Mouse (Mus musculus) left cerebral cortex, postnatal 14 days (tissue): ENCODE data around the gene Ogfod2. TPM values are rescaled to one million over a fixed set of nuclear protein-coding genes. Genes with fewer than 3 reads are reported as not detected.

Experiments
- DNase-seq, 2 experiments: peaks; one replicate each; pipeline ENCODE4 v3.0.0; 2021 to 2022; ENCODE audit warnings: low spot score in 2 of 2, mixed read lengths in 1 of 2
- intact Hi-C: fragments of 180-260 bp; cut with DNase I; formaldehyde crosslinking; loops from one replicate; pipeline ENCODE4 v1.15.1; 2025
- long read RNA-seq, 2 experiments: library from polyadenylated mRNA; stranded (forward); transcript quantifications; one replicate each; pipeline ENCODE4 v2.0.0; 2021
- total RNA-seq, 2 experiments: library from RNA; stranded (reverse); gene quantifications; 2 replicates each; pipeline ENCODE4 v1.2.3; 2021

Gene Ogfod2
- 10 to 100 TPM; 36.0 to 42.1 TPM for total RNA-seq
- long read RNA-seq, experiment 1, transcript Ogfod2-201 (7 exons, 1,596 nt), result major isoform, 11 of 26 reads
- long read RNA-seq, experiment 1, partial matches to known transcripts, result 5 of 26 reads
- long read RNA-seq, experiment 1, other reads (novel, unspliced or antisense), result 4 of 26 reads
- long read RNA-seq, experiment 2, transcript Ogfod2-201 (7 exons, 1,596 nt), result major isoform, 7 of 27 reads
- long read RNA-seq, experiment 2, partial matches to known transcripts, result 3 of 27 reads
- long read RNA-seq, experiment 2, other reads (novel, unspliced or antisense), result 9 of 27 reads

DNA sequence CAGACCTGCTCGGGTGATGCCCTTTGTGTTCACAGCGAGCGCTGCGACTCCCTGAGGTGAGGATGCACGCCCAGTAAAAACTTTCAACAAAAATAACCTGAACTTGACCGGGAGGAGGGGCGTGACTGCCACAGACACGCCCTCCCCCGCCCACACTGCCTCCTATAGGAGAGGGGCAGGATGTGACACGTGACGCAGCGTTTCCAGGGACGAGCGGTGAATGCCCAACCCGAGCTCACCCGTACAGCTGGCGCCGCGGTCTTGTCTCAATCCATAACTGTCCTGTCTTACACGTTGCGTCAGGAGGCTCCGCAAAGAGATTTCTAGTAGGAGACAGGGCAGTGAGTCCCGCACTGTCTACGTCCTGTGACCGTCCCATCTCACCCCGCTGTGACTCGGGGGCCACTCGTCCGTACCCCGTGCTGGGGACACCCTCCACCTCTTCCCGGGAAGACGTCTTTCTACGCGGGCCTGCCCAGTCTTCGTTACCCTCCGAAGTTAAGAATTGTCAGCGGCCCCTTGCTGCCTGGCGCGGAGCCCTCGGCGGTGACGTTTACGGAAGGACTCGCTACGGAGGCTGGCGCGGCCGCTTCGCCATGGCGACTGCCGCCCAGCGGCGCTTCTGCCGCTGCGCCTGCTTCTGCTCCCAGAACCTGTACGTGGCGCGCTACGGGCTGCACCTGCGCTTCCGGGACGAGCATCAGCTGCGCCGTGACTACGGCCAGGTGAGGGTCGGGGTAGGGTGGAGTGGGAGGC is at the start of gene Ogfod2:
Gene Ogfod2 (plus strand): TSS at position 556 of the 756 bp plus-strand sequence.
- intact Hi-C loops, result no loop called here
- DNase-seq, result peak; percentile 94 to 95

DNA sequence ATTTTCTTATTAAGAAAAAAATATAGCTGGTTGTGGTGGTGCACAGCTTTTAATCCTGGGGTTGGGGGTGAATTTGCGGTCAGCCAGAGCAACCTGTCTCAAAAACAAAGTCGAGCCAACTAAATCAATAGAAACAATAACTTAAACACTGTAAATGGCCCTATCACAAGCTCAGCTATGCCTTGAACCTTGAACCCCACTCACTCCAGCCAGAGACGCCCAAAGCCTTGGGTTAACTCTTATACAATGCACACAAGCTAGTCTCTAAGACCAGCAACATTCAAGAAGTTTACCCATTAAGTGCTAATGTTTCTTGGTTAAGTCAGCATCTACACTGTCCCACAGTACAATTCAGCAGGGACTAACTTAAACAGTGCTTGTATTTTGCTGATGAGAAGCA is 42.4 kb upstream of the Ogfod2 start:
- intact Hi-C loops, result no loop called here
- DNase-seq, result no peak

DNA sequence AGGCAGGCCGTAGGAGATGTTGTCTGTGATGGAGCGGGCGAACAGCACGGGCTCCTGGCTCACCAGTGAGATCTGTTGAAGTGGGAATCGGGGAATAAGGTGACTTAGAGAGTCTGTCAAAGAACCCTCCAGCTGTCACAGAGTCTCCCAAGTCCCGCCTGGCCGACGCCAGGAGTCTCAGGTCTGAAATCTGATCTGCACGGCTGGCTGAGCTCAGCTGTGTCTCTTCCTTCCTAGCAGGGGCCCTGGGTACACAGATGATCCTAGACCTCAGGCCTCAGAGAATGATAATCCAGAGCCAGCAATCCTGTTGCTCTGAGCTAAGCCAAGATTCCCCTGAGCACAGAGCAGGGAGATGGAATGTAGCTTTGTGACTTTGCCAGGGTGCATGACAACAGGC is 38.4 kb upstream of the Ogfod2 start:
- intact Hi-C loops, result no loop called here
- DNase-seq, result no peak

DNA sequence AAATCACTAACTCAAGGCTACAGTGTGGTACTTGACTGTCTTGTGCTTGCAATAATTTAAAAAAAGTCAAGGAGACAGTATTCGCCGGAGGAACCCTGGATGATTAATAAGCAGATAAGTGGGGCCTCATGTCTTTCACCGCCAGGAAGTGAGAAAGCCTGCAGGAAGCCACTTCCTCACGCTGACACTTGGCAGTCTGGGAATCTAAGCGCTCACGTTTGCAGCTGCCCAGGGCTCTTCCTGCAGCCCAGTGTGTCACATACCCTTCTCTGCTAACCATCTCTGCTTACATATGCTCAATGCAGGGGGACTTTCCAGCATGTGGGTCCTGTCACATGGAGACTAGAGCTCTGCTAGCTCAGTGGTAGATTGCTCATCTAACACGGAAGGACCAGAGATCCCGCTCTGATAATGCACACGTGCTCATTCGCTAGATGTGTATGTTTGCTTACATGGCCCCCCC is 37.2 kb upstream of the Ogfod2 start:
- no peak for DNase-seq
- intact Hi-C loops, result no loop called here

DNA sequence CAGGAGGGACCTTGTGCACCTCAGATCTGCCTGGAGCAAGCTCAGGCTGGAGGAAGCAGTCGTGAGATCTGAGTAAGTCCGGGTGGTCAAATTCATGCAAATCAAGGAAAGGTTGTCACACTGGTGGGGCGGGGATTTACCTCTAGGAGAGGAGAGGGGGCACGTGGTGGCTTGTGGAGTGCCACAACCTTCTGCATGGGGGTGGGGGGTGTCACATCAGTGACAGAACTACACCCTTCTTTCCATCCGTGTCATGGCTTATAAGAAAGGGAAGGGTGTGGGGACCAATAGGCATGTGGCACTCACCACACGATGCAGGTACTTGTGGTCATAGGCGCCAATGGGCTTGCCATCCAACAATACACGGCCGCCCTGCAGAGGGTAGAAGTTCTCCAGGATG is 36.4 kb upstream of the Ogfod2 start:
- DNase-seq, result no peak
- intact Hi-C loops, result no loop called here

DNA sequence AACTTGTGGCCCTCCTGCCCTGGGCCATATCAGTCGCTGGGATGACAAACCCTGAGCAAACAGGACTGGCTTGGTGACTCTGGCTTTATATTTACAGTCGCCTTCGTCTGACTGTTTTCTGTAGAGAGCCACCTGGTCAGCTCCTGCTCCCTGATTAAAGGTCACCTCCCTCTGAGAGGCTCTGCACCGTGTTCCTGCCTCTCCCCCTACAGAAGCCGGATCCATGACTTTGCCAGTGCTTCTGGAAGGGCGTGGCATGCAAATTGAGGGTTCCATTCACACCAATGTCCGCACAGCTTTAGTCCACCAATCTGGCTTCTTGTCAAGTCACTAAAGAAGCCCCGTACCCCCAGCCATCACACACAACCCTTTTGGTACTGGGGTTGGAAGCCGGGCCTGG is 35.5 kb upstream of the Ogfod2 start:
- no peak for DNase-seq
- intact Hi-C loops, result no loop called here

DNA sequence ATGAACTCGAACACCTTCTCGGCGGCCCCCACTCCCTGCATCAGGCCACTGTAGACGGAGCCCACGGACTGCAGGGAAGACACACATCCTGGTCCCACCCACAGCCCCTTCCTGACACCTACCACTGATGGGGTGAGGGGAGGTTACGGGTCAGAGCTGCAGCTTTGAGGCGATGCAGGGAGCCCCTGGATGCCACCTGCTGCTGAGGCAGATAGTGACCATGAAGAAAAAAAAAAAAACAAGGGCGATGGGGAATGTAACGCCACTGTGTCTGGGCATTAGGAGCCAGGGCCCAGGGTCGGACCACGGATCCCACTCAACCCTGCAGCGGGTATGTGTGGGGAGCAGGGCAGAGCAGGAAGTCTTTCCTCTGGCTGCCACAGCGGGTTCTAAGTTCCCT is 34.9 kb upstream of the Ogfod2 start:
- DNase-seq, result no peak

DNA sequence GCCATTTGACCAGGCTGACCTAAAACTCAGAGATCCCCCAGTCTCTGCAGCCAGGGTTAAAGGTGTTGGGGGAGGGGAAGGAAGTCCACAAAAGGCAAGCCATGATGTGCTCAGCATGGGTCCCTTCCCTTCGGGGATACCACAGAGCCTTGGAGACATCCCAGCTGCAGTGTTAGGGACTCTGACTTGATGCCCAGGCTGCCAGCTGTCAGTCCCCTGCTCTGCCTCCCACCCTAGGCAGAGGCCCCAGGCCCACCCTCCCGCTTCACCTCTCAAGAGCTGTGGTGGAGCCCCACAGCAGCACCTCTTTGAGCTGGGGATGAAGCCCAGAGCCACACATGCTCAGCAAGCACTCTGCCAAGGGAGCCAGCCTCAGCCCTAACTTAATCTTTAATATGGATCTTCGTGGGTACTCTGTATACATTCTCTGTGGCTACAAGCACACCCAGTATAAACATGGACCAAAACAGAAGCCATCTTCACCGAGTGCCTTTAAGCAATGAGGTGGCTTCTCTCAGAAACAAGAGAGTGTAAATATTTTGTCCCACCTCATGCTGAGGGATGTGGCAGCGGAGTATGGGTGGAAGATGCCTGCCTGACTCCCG is 34.1 kb upstream of the Ogfod2 start:
- no peak for DNase-seq
- intact Hi-C loops, result no loop called here

More for the DNA sequence above, 34.9 kb upstream of the Ogfod2 start:
- intact Hi-C loops, result no loop called here

DNA sequence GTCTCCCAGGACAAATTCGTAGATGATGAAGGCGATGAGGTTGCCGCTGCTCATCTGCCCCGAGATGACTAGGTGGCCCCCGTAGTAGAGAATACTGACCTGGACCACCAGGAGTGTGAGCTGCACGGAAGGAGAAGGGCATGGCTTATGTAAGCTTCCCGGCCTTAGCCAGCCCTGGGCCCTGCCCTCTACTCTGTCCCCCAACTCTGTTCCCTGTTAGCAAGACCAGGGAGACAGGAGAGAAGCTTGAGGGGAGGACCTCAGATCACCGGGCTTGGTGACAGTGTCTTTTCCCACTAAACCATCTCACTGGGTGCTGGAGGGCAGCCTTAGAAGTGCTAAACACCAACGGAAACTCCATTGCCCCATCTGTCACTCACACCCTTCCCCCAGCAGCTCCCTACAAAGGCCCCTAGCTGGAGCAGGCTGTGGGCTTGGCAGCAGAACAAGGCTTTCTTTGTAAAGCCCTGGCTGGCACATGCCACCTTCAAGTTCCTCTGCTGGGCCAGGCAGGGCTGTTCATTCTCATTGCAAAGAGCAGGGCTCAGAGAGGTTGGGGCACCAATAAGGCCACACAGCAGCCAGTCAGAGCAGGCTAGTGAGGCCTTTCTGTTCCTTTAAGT is 33.2 kb upstream of the Ogfod2 start:
- DNase-seq, result peak; percentile 67 to 81
- intact Hi-C loops, result no loop called here

DNA sequence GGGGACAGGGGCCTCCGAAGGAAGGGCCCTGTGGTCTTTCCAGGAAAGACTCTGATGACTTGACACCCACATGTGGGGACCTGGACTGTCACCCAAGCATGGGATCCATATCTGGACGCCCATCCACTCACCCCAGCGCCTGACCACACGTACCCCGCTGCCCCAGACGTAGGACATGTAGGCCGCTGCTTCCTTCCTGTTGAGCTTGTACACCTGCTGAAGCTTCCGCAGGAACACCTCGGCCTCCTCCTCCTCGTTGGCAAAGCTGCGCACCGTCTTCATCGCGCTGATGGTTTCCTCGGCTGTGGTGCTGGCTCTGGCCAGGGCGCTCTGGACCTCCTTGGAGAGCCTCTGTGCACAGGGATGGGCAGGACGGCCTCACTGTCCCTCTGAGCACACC is 32.2 kb upstream of the Ogfod2 start:
- intact Hi-C loops, result no loop called here
- DNase-seq, result no peak

DNA sequence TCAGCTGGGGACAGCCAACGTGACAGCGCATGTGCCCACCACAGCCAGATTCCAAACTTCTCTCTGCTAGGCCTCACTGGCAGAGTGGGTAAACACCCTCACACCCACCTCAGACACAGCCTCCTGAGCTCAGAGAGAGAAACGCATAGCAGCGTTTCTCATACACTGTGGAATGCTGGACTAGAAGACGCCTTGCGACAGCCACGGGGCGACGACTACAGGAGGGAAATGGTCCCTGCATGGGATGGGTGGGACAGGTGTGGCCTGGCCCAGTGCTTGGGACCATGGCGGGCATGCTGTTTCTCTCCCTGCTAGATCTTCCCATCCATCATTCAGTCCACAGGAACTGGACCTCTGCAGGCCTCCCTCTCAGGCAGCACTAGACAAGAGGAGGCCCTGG is 29.6 kb upstream of the Ogfod2 start:
- DNase-seq, result no peak
- intact Hi-C loops, result no loop called here

DNA sequence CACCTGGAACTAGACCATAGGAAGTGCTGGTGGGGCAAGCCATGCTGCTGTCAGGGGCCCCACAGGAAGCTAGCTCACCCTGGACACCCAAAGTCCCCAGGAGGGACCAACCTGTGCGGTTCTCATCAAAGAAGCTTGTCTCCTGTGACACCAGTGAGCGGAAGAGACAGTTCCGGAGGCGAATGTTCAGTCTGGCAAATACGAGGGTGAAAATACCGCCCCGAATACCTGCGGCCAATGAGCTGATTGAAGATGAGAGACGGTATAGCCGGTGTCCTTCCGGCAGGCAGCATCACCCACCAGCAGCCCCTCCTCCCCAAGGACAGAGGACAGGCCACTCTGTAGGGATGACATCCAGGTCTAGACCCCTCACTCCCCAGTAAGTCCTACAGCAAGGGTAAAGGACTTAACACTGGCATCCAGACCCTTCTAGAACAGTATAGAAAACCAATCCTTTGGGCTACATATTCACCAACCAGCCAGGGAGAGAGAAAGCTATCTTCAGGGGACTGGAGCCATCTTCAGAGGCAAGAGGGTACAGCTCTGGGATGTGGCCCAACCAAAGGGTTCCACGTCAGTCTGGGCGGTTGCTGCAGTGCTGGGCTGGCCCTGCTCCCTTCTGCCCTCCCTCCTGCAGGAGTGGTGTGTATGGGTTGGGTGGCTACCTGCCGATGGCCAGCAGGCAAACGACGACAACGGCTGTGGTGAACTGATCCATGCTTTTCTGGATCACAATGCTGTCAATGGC is 29.0 kb upstream of the Ogfod2 start:
- DNase-seq, result no peak
- intact Hi-C loops, result no loop called here

DNA sequence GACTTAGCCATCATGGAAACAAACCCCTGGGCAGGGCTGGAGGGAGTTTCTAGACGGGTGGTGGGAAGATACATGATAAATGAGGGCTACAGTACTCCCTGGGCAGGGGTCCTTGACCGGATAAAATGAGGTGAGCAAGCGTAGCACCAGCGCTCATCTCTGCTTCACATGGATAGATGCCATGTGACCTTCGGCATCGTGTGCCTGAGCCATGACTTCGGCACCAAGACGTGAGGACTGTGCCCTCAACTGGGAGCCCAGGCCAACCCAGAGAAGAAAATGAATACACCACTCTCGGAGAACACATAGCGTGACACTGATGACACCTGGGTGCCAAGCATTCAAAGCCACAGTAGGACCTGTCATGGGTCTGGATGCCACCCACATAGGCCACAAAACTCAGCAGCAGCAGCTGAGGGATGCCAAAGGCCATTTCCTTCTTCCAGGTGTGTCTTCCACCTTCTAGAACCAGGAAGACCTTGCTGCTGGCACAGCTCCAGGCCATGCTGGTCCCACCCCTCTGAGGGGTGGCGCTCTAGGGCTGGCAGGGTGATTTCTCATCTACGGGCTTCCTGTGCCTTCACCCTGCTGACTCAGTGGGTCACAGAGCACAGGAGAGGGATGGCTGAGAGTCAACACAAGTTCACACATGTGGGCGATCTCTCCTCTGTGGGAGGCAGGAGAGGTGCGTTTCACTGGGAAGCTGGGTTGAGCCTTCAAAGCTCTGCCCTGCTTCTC is 28.1 kb upstream of the Ogfod2 start:
- no peak for DNase-seq
- intact Hi-C loops, result loop anchor here (1.0 kb wide), 1 partner anchor 83 kb away; no protein-coding TSS in a partner anchor

DNA sequence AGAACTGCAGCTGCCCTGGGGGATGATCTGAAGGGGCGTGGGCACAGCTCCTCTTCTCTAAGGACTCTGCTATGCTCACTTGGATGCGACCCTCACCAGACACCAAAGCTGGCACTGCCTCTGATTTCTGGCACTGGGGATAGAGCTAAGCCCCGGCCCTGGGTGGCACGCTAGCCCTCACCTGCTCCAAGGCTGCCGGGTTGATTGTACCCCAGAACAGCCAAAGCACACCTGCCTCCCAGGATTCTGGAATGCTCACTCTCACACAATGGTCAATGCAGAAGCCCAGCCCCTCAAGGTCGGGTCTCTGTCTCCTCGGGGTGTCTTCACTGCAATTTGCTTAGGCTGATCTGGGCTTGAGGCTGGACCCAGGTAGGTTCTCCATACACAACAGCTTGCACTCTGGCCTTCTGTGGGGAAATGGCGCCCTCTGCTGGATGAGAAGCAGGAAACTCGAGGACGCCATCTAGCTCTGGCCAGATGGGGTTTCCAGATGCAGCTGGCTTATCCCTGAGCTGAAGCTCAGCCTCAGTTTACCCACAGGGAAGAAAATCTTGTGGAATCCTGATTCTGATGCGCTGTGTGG is 27.4 kb upstream of the Ogfod2 start:
- intact Hi-C loops, result loop anchor here (1.0 kb wide), 1 partner anchor 83 kb away; no protein-coding TSS in a partner anchor
- DNase-seq, result peak; percentile 76 to 86

DNA sequence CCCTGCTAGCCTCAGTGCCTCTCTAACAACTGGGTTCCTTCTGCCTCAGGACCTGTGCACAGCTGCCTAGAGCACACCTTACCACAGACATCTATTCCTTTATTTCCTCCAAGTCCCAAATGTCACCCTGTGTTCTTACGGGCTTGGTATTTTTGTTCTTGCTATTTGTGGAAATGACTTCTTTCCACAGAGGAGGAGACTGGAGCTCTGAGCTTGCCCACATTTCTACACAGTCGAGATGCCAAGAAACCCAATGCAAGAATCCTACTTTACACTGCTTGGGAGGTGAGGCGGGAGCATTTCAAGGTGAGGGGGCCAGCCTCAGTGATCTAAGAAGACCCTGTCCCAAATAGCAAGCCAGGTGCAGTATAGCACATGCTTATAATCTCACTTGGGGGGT is 26.6 kb upstream of the Ogfod2 start:
- DNase-seq, result peak in 1 of 2 experiments; percentile 41
- intact Hi-C loops, result no loop called here

DNA sequence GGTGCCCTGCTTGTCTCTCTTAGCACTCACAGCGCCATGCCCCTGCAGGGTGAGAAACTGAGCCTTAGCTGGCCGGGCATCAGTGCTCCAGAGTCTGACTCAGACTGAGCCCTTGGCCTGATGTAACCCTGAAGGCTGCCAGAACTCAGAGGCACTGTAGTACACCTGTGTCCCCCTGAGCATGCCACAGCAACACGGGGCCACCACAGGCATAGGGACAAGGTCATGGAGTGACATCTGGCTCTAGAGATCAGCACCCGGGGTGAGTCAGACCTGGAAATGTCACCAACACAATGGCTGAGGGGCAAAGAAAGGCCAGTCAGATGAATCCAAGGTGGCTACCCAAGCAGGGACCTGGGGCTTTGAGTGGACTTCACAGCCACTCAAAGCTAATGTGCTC is 25.2 kb upstream of the Ogfod2 start:
- DNase-seq, result no peak
- intact Hi-C loops, result no loop called here

DNA sequence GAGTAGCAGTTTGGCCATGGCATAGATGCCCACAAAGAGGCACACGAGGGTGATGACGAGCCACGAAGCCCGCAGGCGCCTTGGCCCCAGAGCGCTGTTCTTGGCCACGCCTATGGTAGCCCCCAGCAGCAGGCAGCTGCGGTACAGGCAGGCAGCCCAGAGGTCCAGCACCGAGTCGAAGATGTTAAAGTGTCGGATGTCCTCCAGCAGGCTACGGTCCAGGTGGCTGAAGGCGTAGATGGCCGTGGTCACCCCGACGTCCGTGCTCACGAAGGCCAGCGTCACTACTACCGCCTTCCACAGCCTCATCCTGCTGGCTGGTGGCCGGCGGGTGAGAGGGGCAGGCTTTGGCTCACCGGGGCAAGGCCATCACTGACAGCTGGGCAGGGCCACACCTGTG is 22.2 kb upstream of the Ogfod2 start:
- DNase-seq, result no peak
- intact Hi-C loops, result loop anchor here (5.0 kb wide), 1 partner anchor 143 kb away; no protein-coding TSS in a partner anchor

DNA sequence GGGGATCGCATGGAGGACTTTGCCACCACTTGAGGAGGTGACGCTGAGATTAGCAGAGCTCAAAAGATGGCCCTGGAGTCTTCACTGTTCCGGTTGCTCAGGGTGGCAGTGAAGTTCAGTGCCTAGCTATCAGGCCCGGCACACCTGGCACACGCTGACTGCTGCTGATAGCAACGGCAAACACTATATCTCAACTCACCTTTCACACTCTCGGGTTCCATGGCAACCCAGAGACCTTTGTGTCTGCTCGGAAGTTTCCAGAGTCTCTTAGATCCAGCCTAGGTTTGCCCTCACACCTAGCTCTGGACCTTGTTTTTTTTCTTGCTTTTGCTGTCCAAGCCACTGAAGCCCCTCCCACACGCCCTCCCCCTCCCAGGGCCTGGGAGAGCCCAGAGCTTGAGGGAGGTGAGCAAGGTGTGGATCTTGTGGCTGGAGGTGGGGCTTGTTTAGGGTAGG is 20.1 kb upstream of the Ogfod2 start:
- intact Hi-C loops, result loop anchor here (5.0 kb wide), 1 partner anchor 145 kb away; no protein-coding TSS in a partner anchor
- DNase-seq, result no peak
